Mouse (Mus musculus): ENCODE results near the gene Mylk3.

- TF ChIP-seq GATA1 (IDR thresholded peaks at IDR 0.05; ENCODE audit: borderline replicate concordance, low read length) (no peak), CTCF (IDR thresholded peaks at IDR 0.05; ENCODE audit: low read depth, low read length) (no peak), TAL1 (conservative IDR thresholded peaks at IDR 0.05; ENCODE audit: low read depth, low read length) (no peak), POLR2AphosphoS5 (IDR thresholded peaks at IDR 0.05; ENCODE audit: insufficient replicate concordance, low read depth, low read length) (no peak)
These were observed 59.1 kb downstream of the Mylk3 start for GRCm38 (mm10) chr8:85327036-85327435.

Measured in G1E (cell line).